Mouse (Mus musculus): ENCODE data around the gene Pgk2. TPM values are rescaled to one million over a fixed set of nuclear protein-coding genes. Genes with fewer than 3 reads are reported as not detected.
"Not testable (repeated sequence)": the region's sequence is repeated elsewhere in the genome, so short reads cannot be mapped to it uniquely, and the experiment has no call there.

Pgk2 gene
- not detected for total RNA-seq (2022)

DNA sequence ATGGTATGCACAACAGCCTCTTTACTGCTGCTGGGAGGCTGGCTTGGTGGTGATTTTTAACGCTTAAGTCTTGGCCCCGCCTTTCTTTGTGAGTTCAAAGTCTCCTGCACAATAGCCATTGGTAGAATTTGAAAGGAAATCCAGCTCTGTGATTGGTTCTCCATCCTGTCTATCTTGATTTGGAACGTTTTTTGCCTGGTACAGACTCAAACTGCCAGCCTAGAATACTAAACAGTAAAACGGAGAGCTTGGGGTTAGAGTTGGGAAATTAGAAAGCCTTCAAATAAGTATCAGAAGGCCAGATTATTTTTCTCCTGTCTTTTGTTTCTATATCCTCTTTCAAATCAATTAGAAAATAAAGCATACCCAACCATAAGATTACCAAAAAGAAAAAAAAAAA, at the start of gene Pgk2:
Pgk2 (minus strand) TSS at position 101 of the 400 bp plus-strand sequence.
- DNase-seq (ENCODE audit: low spot score in 2 of 2) = no peak

DNA sequence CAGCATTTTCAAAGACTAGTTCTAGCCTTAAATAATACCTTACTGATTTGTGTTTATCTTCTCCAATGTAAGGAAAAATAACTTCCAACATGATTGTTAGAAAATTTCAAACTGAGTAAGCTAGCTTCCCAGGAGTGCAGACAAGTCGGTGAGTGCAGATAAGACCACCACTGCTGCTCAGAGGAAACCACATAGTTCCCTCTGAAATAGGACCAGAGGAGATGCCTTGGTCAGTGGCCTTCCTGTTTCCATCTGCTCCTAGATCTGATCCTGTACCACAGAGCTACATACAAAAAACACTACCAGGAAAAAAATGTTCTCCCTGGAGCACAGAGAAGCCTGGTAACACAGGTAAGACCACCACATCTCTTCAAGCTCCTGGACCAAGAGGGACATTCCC, 44.0 kb upstream of the Pgk2 start:
- no peak for DNase-seq (ENCODE audit: low spot score in 2 of 2)

DNA sequence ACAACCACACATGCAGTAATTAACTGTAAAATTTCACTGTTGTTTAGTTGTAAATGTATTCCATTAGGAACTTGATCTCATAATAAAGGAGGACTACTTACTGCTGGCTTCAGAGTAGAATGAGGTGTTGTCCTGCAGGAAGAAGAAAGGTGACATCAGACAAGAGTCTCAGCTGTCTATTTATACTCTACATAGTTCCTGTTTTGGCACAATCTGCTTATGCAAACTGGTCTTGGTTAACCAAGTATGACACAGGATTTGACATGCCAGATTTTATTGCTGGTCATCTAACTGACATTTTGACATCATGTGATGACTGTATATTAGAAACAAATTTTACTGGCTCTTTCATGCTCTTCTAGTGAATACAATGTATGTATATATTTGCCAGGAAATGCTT, 33.7 kb upstream of the Pgk2 start, which contains the start of gene Crisp3:
Crisp3 (minus strand) TSS at position 154 of the 400 bp plus-strand sequence.
- no peak for DNase-seq (ENCODE audit: low spot score in 2 of 2)

DNA sequence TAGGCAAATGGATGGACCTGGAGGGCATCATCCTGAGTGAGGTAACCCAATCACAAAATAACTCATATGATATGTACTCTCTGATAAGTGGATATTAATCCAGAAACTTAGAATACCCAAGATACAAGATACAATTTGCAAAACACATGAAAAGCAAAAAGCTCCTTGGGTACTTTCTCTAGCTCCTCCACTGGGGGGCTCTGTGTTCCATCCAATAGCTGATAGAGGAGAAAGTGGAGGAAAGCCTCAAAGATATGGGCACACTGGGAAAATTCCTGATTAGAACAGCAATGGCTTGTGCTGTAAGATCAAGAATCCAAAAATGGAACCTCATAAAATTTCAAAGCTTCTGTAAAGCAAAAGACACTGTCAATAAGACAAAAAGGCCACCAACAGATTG, 6.6 kb downstream of the Pgk2 start:
- DNase-seq (ENCODE audit: low spot score in 2 of 2) = not testable (repeated sequence)

DNA sequence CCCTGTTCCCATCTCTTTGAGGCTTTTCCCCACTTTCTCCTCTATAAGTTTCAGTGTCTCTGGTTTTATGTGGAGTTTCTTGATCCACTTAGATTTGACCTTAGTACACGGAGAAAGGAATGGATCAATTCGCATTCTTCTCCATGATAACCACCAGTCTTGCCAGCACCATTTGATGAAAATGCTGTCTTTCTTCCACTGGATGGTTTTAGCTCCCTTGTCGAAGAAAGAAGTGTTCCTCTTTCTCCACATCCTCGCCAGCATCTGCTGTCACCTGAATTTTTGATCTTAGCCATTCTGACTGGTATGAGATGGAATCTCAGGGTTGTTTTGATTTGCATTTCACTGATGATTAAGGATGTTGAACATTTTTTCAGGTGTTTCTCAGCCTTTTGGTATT, 18.2 kb downstream of the Pgk2 start:
- not testable (repeated sequence) for DNase-seq (ENCODE audit: low spot score in 2 of 2)

DNA sequence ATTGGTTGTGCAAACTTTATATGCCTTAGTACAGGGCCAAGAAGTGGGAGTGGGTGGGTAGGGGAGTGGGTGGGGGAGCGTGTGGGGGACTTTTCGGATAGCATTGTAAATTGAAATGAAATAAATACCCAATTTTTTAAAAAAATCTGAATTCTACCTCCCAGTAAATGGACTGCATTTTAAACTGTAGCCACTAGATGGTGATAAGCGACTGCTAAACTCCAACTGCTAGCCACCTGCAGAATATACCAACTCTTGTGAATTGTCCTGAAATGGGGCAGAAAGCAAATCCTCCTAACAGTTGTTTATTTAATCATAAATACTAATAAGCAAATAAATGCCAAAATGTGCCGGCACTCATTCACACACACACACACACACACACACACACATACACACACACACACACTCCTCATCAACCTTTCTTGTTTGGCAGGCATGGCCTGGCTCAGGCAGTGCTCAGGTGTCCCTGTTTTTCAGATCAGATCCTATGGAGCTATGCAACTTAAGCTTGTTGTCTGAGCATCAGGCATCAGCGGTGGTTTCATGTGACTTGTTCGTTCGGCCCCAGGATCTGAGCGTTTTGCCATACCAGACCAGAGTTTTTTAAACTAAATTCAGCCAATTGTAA, 50.6 kb downstream of the Pgk2 start:
- not testable (repeated sequence) for DNase-seq (ENCODE audit: low spot score in 2 of 2)

Other genes with a start within 250 kb of the Pgk2 start
- gene AC192777.2, start 113.2 kb downstream of the Pgk2 start, total RNA-seq (2022) = not detected
- gene Crisp3, start 33.6 kb upstream of the Pgk2 start, total RNA-seq (2022) = not detected
- not detected for gene Crisp1, start 110.6 kb upstream of the Pgk2 start, total RNA-seq (2022)

Measured in gastrocnemius, adult 8-10 months (tissue).